Mouse (Mus musculus) G1E (cell line): Measurements from ENCODE around the gene Hspa1l. TPM values are rescaled to one million over a fixed set of nuclear protein-coding genes. Genes with fewer than 3 reads are reported as not detected.

Experiments used
- ATAC-seq: 2 replicates; pipeline ENCODE4 v1.8.0; 2016; ENCODE audit warnings: mild to moderate bottlenecking; ENCODE audit not compliant: insufficient number of reproducible peaks, poor library complexity, low FRiP score, severe bottlenecking; ENCODE audit errors: extremely low read depth
- DNase-seq: peaks from one replicate; pipeline ENCODE4 v3.0.0; 2012; ENCODE audit warnings: low spot score
- H3K27me3 ChIP-seq: 2 replicates; pipeline ENCODE4 v1.6.1; 2012; ENCODE audit warnings: mild to moderate bottlenecking, low read length, inconsistent platforms; ENCODE audit not compliant: insufficient read depth
- H3K36me3 ChIP-seq: replicated peaks from 2 replicates; pipeline ENCODE3; 2012; ENCODE audit warnings: mild to moderate bottlenecking, inconsistent platforms
- H3K4me1 ChIP-seq: 2 replicates; pipeline ENCODE4 v1.6.1; 2012; ENCODE audit warnings: low read depth, low read length, inconsistent platforms, mixed read lengths; ENCODE audit not compliant: insufficient read depth
- H3K4me3 ChIP-seq: 2 replicates; pipeline ENCODE4 v1.5.1; 2012; ENCODE audit warnings: low read depth, mild to moderate bottlenecking, inconsistent platforms, low read length, moderate library complexity, mixed read lengths
- H3K9me3 ChIP-seq: replicated peaks from 2 replicates; pipeline ENCODE4 v1.6.1; 2012; ENCODE audit warnings: inconsistent platforms
- CTCF ChIP-seq: IDR thresholded peaks from 2 replicates; pipeline ENCODE4 v1.5.1; 2012; ENCODE audit warnings: low read depth, low read length, inconsistent platforms, mixed read lengths
- GATA1 ChIP-seq: IDR thresholded peaks from 2 replicates; pipeline ENCODE4 v1.6.1; 2012; ENCODE audit warnings: borderline replicate concordance, low read length, inconsistent platforms, mixed read lengths
- GATA2 ChIP-seq: IDR thresholded peaks from 2 replicates; pipeline ENCODE4 v1.6.1; 2012; ENCODE audit warnings: low read depth, low read length, inconsistent platforms, borderline replicate concordance
- POLR2AphosphoS5 ChIP-seq: IDR thresholded peaks from 2 replicates; pipeline ENCODE4 v1.6.1; 2012; ENCODE audit warnings: low read depth, low read length, inconsistent platforms; ENCODE audit not compliant: insufficient replicate concordance
- TAL1 ChIP-seq: conservative IDR thresholded peaks from 2 replicates; pipeline ENCODE4 v1.6.1; 2012; ENCODE audit warnings: low read depth, low read length, inconsistent platforms, mixed read lengths
- polyA plus RNA-seq: library from polyadenylated mRNA; stranded (reverse); fragments of >175 nt; gene quantifications from 2 replicates; pipeline ENCODE4 v1.2.3, GENCODE M21; 2012
- total RNA-seq, 2 experiments: library from RNA; stranded (forward) in 1 of 2; stranded (reverse) in 1 of 2; fragments of 200-1000 nt in 1 of 2; fragments of >200 nt in 1 of 2; fragmentation: Nextera tagmentation in 1 of 2; gene quantifications; 2 replicates each; pipeline ENCODE4 v1.2.3; 2014 to 2017

Hspa1l gene
- total and polyA plus RNA-seq, 3 experiments: 0.05 TPM; not detected in 2

- peaks cover 27% of the 10 kb centered on the region for H3K9me3 ChIP-seq
- H3K4me3 ChIP-seq: no peak overlapping the region
- TF ChIP-seq CTCF (no peak), POLR2AphosphoS5 (no peak), GATA2 (no peak), GATA1 (no peak), TAL1 (no peak)
- H3K27me3 ChIP-seq: no peaks in the 10 kb centered on the region
- H3K36me3 ChIP-seq: peaks cover 39% of the 10 kb centered on the region
- DNase-seq: no peak
- ATAC-seq: no peak
- H3K4me1 ChIP-seq: peaks cover 12% of the 10 kb centered on the region
Observed at GRCm38 (mm10) chr17:34975581-34976492, 3.3 kb downstream of the Hspa1l start.

- H3K36me3 ChIP-seq: peaks cover 39% of the 10 kb centered on the region
- ATAC-seq: no peak
- TF ChIP-seq CTCF (no peak), POLR2AphosphoS5 (no peak), GATA2 (no peak), TAL1 (no peak), GATA1 (no peak)
- H3K9me3 ChIP-seq: peaks cover 21% of the 10 kb centered on the region
- no peak for DNase-seq
- H3K4me3 ChIP-seq: no peak overlapping the region
- no peaks in the 10 kb centered on the region for H3K27me3 ChIP-seq
- peaks cover 14% of the 10 kb centered on the region for H3K4me1 ChIP-seq
Observed at GRCm38 (mm10) chr17:34977000-34977399, 4.5 kb downstream of the Hspa1l start.

DNA sequence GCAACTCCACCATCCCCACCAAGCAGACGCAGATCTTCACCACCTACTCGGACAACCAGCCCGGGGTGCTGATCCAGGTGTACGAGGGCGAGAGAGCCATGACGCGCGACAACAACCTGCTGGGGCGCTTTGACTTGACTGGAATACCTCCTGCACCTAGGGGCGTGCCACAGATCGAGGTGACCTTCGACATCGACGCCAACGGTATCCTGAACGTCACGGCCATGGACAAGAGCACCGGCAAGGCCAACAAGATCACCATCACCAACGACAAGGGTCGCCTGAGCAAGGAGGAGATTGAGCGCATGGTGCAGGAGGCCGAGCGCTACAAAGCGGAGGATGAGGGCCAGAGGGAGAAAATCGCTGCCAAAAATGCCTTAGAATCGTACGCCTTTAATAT, 5.7 kb downstream of the Hspa1l start:
- ATAC-seq (no peak), DNase-seq (no peak)
- Histone ChIP-seq H3K9me3 (peaks cover 14% of the 10 kb centered on the region), H3K36me3 (peaks cover 42% of the 10 kb centered on the region), H3K4me1 (peaks cover 18% of the 10 kb centered on the region), H3K4me3 (no peak overlapping the region), H3K27me3 (no peaks in the 10 kb centered on the region)
- TF ChIP-seq TAL1: no peak
- no peak for TF ChIP-seq GATA2
- TF ChIP-seq CTCF: no peak
- TF ChIP-seq GATA1: no peak
- TF ChIP-seq POLR2AphosphoS5: no peak

GRCm38 (mm10) chr17:34979631-34980030, 7.1 kb downstream of the Hspa1l start:
- peaks cover 25% of the 10 kb centered on the region for H3K4me1 ChIP-seq

DNA sequence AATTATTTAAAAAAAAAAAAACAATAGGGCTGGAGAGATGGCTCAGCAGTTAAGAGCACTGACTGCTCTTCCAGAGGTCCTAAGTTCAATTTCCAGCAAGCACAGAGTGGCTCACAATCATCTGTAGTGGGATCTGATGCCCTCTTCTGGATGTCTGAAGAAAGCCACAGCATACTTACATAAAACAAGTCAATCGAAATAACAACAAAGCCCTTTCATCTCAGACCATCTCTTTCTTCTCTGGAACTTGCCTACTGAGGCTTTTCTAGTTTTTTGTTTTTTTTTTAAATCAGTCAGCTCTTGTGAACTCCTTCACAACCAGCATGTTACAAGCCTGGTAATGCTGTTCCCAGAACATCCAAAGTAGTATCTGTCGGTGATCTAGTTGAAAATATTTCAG, 8.2 kb downstream of the Hspa1l start:
- H3K4me1 ChIP-seq: peaks cover 36% of the 10 kb centered on the region
- H3K4me3 ChIP-seq: peak overlapping the region; percentile 92
- ATAC-seq (no peak), DNase-seq (no peak)
- H3K36me3 ChIP-seq: peaks cover 61% of the 10 kb centered on the region
- peak; percentile 24; the same call in 1 of the 2 replicates for TF ChIP-seq CTCF
- TF ChIP-seq POLR2AphosphoS5: no peak
- peaks cover 14% of the 10 kb centered on the region for H3K9me3 ChIP-seq
- H3K27me3 ChIP-seq: no peaks in the 10 kb centered on the region

More at GRCm38 (mm10) chr17:34979631-34980030, 7.1 kb downstream of the Hspa1l start:
- TF ChIP-seq POLR2AphosphoS5 (no peak), CTCF (no peak), GATA2 (no peak), TAL1 (no peak), GATA1 (no peak)
- Histone ChIP-seq H3K4me3 (no peak overlapping the region), H3K27me3 (no peaks in the 10 kb centered on the region), H3K36me3 (peaks cover 50% of the 10 kb centered on the region), H3K9me3 (peaks cover 14% of the 10 kb centered on the region)
- ATAC-seq (no peak), DNase-seq (no peak)

- DNase-seq (peak; percentile 84), ATAC-seq (peak; percentile 73)
- Histone ChIP-seq H3K27me3 (no peaks in the 10 kb centered on the region), H3K4me3 (peak within 1 kb of the TSS; percentile 92), H3K4me1 (peaks cover 43% of the 10 kb centered on the region), H3K9me3 (peaks cover 14% of the 10 kb centered on the region), H3K36me3 (peaks cover 66% of the 10 kb centered on the region)
- TF ChIP-seq GATA1 (no peak), TAL1 (no peak), POLR2AphosphoS5 (no peak), GATA2 (no peak), CTCF (no peak)
Observed at GRCm38 (mm10) chr17:34981690-34982180, 9.2 kb downstream of the Hspa1l start, which contains the start of gene Lsm2. Lsm2 (plus strand) TSS chr17:34981862.
